Mouse (Mus musculus) kidney, postnatal 25 days (tissue): Measurements from ENCODE around the gene Fam89b.

ENCODE experiments used
- DNase-seq, 2 experiments: peaks; one replicate each; pipeline ENCODE4 v3.0.0; 2021; ENCODE audit warnings: mixed read lengths in 2 of 2

The Fam89b gene

DNA sequence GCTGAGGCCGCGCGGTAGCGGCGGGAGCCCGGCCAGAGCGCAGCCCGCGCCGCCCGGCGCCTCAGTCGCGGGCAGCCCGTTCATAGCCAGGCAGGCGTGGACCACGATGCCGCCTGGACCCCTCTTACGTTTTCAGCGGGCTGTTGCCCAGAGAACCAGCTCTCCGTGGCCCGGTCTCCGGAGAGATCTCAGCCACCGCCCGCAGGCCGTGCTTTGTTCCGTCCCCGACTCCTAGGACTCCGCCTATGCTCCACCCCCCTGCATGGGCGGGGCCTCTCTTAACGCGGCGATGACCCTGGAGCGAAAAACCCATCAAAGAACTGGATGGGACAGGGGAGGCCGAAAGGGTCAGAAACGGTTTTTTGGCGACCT, at the start of gene Fam89b:
Gene Fam89b, minus strand, starts transcription at position 210 of the 372 bp plus-strand sequence.
- peak; percentile 95 for DNase-seq

DNA sequence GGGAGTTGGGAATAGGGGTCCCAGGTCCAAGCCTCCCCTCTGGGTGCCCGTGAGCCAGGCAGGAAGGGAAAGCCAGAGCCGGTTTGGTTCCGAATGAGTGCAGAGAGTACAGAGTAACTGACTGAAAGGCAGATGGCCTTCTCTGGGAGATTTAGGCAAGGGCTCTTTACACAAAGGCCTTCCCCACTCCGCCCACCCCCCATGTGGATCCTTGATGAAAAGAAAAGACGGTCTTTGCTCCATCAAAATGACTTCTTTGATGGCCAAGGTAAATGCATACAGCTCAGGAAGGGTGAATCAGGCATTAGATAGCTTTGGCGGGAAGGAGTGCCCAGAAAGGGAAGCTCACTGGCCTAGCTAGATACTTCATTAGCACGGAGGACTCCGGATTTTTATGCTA, 48.9 kb upstream of the Fam89b start:
- no peak for DNase-seq

DNA sequence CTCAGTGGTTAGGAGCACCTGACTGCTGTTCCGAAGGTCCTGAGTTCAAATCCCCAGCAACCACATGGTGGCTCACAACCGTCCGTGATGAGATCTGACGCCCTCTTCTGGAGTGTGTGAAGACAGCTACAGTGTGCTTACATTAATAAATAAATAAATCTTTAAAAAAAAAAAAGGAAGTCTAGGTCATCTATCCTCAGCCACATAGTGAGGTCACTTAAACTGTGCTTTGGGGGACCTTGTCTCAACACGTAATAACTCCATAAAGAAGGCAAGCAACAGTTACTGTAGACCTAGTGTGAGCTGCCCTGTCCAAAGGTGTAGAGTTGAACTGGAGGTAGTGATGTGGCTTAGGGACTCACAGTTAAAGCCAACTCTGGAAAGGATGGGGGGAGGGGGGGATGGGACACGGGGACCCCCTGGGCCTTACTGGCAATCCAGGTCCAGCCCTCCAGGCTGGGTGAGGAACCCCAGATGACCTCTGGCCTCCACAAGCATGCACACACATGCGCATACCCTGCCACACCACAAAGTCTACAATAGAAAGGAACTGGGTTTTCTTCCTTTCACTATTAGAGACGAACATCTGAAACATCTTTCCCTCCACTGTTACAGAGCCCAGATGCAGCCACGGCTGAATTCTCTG, 48.1 kb upstream of the Fam89b start:
- DNase-seq, result no peak

DNA sequence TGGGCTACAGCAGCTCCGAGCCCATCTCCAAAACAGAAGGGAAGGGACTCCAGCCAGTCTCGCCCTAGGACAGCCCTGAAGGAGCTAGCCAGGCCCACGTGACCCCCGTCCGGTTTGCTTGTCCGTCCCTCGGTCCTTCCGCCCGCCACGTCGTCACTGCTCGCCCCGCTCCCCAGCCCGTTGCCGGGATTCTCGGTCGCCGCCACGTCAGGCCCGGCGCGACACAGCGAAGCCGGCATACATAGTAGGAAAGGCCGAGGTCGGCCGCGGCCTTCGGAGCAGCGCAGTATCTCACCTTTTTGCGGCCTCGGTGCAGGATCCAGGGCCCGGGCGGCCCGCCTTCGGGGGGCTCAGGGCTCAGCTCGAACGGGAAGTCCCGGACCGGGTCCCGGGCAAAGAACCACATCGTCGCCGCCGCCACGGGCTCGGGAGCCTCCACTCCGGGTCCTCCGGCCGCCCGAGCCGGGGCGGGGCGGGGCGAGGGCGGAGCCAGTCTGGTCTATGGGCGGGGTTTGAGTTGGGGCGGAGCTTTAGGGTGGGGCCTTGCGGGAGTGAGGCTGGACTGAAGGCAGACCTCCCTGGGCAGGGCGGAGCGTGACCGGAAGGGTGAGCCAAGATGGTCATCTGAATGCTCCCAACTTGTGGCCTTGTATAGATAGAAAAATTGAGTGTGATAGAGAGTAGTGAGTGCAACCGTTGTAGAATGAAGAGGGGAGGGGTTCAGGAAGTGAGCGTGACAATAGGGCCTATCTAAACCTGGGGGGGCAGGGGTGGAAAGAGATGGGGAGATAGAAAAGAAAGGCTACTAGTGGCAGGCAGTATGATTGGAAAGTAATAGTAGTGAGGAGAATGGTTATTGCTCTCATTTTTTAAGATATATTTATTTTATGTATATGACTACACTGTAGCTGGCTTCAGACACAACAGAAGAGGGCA, 41.7 kb upstream of the Fam89b start, which contains the start of gene Scyl1:
Gene Scyl1, minus strand, starts transcription at position 495 of the 936 bp plus-strand sequence.
- DNase-seq, result peak; percentile 94 to 96

DNA sequence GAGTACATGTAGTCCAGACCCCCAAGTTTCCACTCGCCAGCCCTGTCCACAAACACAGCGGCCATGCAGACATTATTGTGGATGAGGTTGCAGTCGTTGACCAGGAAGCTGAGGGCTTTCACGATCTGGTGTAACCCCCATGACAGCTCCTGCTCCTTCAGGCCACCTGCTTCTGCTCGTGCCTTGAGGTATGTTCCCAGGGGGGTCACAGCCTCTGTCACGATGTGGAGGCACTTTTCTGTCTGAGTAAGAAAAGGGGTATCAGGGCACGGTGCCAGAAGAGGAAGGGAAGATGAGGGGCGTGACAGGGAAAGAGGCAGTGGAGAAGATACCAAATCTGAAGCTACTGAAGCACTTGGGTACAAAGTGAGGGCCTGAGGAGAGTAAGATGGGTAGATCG, 40.9 kb upstream of the Fam89b start:
- no peak for DNase-seq

DNA sequence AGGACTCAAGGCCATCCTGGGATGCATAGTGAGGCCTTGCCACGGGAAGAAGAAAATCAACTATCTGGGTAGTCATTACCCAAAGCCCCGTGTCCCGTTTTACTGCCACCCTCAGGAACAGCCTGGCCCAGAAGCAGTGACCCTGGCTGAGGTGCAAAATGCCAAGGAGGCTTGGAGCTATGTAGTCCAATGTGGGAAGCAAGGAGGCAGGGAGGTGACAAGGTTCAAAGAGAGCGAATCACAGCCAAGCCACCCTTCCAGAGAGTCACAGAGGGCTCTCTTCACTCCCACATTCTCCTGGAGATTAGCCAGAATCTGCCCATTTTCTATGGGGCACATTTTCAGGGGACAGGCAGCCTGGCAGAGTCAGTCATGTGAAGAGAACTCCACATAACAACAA, 37.8 kb upstream of the Fam89b start:
- DNase-seq, result peak; percentile 31 to 78

DNA sequence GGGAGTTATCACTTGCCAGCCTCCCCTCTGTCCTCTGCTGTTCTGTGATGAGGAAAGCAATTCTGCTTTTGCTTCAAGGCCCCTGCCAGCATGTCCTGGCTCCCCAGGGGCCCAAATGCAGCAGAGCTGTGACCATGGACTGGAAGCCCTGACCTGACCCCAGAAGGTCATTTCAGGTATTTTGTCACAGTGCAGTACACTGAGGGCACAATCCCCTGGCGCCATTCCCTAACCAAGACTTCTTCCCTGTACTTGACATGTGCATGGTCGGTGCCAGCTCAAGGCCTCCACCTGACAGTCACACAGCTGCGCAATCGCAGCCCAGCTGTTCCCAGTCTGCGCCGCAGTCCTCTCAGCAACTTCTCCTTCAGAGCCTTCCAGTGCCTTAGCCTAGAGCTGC, 33.7 kb upstream of the Fam89b start:
- no peak for DNase-seq

DNA sequence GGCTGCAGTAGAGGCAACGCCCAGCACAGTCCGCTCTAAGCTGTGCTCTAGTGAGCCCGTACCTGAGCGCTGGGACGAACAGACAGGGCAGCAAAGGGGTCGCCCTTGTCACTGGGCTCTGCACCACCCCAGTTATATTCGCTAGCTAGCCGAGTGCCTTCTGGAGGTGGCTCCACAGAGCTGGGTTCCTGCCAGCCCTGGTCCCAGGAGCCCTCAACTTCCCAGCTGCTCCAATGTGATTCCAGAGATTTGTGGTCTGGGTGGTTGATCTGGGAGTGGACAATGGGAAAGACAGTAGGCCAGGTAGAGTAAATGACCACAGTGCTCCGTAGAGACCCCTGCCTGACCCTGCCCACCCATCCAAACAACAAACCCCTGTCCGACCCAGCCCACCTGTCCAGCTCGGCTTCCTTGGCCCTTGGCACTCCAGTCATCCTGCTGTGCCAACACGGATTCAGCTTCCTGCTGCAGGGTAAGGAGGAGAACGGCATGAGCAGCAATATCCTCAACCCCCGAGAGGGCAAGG, 29.5 kb upstream of the Fam89b start:
- DNase-seq, result no peak

DNA sequence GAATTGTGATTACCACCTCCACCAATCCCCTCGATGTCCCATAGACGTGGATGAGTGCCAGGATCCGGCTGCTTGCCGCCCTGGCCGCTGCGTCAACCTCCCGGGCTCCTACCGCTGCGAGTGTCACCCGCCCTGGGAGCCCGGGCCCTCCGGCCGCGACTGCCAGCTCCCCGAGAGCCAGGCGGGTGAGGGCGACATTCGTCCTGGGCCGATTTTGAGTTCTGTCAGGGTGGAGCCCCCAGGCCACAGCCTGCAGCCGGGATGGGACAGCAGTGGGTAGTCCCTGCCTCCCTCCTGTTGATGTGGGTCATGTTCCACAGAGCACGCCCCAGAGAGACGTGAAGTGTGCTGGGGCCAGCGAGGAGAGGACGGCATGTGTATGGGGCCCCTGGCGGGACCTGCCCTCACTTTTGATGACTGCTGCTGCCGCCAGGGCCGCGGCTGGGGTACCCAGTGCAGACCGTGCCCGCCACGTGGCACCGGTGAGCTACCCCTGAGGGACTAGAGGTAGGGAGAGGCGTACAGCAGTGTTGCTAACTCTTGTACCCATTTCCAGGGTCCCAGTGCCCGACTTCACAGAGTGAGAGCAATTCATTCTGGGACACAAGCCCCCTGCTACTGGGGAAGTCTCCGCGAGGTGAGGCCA, 27.7 kb upstream of the Fam89b start:
- DNase-seq, result no peak

DNA sequence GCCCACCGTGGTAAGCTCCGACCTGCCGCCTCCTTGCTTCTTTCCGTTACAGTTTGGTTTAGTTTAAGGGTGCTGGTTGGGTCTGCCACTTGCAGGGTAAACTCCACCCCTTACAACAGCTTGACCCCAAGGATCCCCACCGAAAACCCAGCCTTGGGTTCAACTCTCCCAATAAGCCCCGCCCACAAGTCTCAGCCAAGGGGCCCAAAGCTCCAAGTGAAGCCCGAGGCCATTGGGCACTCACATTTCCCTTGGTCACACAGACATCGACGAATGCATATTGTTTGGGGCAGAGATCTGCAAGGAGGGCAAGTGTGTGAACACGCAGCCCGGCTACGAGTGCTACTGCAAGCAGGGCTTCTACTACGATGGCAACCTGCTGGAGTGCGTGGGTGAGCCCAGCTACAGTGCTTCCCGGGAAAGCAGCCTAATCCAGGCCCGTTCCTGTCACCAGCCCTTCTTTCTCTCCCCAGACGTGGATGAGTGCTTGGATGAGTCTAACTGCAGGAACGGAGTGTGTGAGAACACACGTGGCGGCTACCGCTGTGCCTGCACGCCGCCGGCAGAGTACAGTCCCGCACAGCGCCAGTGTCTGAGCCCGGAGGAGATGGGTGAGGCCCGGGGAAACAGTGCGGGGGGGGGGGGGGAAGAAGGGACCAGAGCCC, 27.0 kb upstream of the Fam89b start:
- no peak for DNase-seq

DNA sequence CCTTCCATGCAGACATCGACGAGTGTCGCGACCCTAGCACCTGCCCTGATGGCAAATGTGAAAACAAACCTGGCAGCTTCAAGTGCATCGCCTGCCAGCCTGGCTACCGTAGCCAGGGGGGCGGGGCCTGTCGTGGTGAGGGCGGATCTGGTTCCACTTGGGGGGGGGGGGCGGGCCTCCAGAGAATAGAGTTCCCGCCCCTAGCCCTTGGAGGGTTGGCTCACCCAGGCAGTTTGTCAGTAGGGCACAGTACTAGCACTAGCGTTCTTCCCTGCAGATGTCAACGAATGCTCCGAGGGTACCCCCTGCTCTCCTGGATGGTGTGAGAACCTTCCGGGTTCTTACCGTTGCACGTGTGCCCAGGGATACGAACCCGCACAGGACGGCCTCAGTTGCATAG, 22.3 kb upstream of the Fam89b start:
- peak; percentile 75 to 85 for DNase-seq

DNA sequence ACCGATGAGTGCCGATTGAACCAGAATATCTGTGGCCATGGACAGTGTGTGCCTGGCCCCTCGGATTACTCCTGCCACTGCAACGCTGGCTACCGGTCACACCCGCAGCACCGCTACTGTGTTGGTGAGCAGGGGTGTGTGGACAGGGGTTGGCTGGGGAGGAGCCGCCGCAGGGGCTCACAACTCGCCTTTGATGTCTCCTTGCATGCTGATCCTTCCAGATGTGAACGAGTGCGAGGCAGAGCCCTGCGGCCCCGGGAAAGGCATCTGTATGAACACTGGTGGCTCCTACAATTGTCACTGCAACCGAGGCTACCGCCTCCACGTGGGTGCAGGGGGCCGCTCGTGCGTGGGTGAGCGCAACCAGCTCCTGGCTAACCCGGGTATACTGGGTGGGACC, 21.5 kb upstream of the Fam89b start:
- DNase-seq, result no peak

DNA sequence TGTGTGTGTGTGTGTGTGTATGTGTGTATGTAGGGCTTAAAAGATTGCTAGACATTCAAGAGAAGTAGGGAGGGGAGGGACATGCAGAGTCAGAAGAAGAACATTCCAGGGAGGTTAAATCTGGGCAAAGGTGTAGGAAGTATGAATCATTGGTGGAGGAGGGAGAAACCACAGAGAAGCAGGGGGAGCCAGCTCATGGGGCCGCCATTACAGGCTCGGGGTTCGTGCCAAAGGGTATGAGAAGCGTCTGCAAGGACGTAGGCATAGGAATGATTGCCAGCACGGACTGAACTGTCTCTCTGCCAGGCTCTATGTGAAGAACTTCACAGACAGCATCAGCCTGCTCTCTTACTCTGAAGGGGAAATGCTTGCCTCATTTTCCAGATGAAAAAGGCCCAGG, 20.0 kb upstream of the Fam89b start:
- DNase-seq, result no peak

DNA sequence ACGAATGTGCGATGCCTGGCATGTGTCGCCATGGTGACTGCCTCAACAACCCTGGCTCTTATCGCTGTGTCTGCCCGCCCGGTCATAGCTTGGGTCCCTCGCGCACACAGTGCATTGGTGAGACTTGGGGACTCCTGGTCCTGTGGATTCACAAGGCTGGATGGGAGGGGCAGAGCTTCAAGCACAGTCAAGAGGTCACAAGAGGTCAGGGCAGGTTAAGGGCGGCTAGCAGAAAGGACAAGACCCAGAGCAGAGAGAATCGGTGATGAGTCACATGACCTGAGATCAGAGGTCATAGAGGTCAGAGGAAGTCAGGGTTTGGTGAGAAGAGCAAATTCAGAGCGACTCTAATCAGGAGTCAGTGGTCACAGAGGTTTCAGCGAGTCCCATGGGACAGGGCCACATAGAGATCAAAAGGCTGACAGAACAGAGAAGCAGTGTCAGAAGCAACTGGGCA, 17.5 kb upstream of the Fam89b start:
- DNase-seq, result no peak

DNA sequence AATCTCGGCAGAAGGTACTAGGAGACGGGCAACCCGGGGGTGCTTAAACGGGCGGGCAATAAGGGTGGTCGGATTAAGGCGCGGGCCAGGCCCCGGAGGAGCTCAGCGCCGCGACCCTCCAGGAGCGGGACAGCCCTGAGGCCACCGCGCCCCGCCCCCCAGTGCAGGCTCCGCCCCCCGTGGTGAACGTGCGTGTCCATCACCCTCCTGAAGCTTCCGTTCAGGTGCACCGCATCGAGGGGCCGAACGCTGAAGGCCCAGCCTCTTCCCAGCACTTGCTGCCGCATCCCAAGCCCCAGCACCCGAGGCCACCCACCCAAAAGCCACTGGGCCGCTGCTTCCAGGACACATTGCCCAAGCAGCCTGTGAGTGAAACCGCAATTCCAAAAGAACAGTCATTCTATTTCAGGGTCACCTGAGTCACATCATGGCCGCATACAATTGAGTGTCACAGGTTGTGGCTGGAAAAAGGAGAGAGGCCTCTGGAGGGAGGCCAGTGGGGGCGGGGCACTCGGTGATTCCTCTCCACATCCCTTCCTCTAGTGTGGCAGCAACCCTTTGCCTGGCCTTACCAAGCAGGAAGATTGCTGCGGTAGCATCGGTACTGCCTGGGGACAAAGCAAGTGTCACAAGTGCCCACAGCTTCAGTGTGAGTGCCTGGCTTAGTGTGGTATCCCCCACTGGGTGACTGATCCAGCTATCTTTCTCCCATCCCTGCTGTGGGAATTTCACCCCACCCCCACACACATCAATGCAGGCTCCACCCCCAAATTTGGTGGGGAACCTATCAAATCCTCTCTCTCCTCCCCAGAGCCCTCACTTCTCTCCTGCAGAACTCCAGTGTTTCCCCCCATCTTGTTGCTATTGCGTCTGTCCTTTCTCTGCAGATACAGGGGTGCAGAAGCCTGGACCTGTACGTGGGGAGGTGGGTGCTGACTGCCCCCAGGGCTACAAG, 16.6 kb upstream of the Fam89b start:
- DNase-seq, result no peak

DNA sequence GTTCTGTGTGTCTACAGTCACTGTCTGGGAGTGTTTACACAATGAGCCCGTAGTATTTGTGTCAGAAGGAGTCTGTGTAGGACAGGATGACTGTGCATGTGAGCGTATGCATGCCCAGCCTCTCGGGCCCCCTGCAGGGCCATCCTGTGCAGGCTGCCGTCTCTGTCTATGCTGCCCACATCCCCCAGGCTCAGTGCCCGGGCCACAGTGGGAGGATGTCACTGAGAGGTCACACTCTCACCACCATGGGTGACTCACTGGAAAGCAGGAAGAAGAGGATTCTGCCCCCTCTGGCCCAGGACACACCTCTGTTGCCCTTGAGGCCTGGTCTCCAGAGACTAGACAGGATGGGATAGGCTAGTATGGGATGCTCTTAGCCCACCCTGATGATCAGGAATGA, 14.1 kb upstream of the Fam89b start:
- peak in 1 of 2 experiments; percentile 67 for DNase-seq

DNA sequence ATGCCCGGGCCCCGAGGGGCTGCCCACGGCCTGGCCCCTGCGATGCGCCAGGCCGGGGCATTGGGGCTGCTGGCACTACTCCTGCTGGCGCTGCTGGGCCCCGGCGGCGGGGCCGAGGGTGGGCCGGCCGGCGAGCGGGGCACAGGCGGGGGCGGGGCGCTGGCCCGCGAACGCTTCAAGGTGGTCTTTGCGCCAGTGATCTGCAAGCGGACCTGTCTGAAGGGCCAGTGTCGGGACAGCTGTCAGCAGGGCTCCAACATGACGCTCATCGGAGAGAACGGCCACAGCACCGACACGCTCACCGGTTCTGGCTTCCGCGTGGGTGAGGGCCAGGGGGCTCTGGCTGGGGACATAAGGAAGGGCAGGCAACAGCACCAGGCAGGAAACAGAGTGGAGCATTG, 12.8 kb upstream of the Fam89b start:
- no peak for DNase-seq

DNA sequence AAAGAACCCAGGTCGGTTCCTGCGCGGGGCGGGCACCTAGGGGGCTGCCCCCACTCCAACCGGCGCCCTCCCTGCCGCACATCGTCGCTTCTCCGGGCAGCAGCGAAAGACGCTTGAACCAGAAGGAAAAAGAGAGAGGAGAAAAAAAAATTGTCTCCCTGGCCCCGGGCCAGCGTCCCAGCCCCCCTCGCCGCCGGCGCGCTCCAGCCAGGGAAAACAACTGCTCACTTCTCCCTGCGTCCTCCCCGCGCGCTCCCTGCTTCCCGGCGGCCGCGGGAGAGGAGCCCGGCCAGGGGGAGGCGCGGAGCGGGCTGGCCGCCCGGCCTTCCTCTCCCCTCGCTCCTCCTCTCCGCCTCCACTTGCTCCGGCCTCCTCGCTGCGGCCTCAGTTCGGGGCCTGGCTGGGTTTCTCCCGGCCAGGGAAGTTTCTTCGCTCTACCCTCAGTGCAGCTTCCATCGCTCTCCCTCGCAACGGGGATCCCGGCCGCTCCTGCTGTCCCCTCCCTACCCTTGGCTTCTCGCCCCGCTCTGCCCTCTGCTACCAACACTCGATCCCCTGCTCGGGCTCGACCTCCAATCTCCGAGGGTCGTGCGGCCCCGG, 12.3 kb upstream of the Fam89b start:
- peak; percentile 69 to 88 for DNase-seq

DNA sequence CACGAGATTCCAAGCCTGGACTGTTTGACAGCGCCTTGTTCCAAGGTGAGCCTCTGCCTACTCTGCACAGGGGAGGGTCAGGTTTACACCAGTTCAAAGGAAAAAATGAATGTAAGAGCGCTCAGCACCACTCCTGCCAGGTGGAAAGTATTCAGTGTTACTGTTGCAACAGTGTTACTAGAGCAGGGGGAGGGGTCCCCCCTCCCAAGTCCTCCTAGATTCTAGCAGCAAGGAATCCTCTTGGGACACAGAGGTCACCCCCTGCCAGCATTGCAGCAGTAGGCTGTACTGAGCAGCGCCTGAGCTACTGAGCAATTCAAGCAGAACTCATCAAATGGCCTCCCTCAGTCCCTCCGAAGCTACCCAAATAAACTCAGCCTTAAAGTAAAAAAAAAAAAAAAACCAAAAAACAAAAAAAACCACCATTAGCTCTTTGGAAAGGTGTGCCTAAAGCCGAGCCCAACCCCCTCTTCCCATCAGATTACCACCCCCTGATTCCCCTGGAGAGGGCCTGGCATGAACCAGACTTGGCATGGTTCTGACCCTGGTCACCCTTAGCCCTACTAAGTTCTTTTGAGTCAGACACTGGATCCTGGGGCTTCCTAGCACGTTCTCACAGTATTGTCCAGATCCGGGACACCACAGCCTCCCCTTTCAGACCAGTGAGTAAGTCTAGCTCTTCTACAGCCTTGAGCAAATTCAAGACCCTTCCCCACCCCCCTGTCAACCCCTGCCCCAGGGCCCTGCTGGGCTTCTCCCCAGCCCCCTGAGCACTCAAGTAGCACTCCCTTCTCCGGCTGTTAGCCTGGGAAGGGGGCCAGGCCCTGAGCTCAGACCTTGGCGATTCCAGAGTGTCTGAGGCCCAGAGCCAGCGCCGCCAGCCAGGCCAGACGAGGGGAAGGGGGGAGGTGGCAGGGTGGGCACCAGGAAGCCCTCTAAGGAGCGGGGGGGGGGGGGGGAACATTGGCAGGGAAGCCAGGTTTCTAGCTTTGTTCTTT, 11.2 kb upstream of the Fam89b start, which contains the start of gene Ltbp3:
Gene Ltbp3, plus strand, starts transcription at position 585 of the 998 bp plus-strand sequence.
- peak; percentile 29 to 76 for DNase-seq

DNA sequence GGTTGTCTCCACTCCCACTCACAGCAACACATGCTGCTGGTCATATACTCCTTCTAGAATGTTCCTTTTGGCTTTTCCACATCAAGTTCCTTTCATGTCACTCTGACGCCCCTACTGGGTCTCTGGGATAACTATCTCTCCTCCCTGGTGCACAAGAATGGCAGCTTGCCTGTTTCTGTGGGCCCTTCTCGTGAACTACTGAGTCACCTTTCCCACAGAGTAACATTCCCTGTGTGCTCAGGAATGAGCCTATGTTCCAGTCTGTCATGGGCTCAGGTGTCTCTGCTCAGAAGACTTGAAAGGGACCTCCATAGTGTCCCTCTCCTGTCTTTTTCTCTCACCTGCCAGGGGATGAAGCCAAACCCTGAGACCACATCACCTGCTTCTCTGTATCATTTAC, 10.0 kb upstream of the Fam89b start:
- no peak for DNase-seq
